Mouse (Mus musculus) liver, adult 2 months (tissue): ENCODE data around the gene Cnp. TPM values are rescaled to one million over a fixed set of nuclear protein-coding genes. Genes with fewer than 3 reads are reported as not detected.

ENCODE experiments used
- DNase-seq: peaks from one replicate; pipeline ENCODE4 v3.0.0-alpha.2; 2011; ENCODE audit warnings: low read depth, low spot score; ENCODE audit errors: extremely low read depth
- H3K27ac ChIP-seq: fragments of 200-500 bp; replicated peaks from 2 replicates; pipeline ENCODE4 v1.5.1; 2012; ENCODE audit warnings: low read depth, mild to moderate bottlenecking, control low read depth, inconsistent platforms, low read length; ENCODE audit not compliant: insufficient read depth
- H3K27me3 ChIP-seq: fragments of 200-500 bp; 2 replicates; pipeline ENCODE4 v1.6.1; 2012; ENCODE audit warnings: mild to moderate bottlenecking, moderate library complexity, low read length, inconsistent platforms; ENCODE audit not compliant: control insufficient read depth, insufficient read depth
- H3K36me3 ChIP-seq: fragments of 200-500 bp; 2 replicates; pipeline ENCODE4 v1.6.1; 2012; ENCODE audit warnings: low read length, inconsistent platforms; ENCODE audit not compliant: control insufficient read depth, insufficient read depth
- H3K4me1 ChIP-seq: fragments of 200-500 bp; 2 replicates; pipeline ENCODE4 v1.6.1; 2011; ENCODE audit warnings: low read length; ENCODE audit not compliant: control insufficient read depth, insufficient read depth
- H3K4me3 ChIP-seq: fragments of 200-500 bp; 2 replicates; pipeline ENCODE4 v1.5.1; 2011; ENCODE audit warnings: low read depth, mild to moderate bottlenecking, control low read depth, low read length, moderate library complexity; ENCODE audit not compliant: insufficient read depth
- H3K79me2 ChIP-seq: fragments of 200-500 bp; 2 replicates; pipeline ENCODE4 v1.6.1; 2012; ENCODE audit warnings: inconsistent platforms, mild to moderate bottlenecking, low read length, moderate library complexity; ENCODE audit not compliant: control insufficient read depth, insufficient read depth
- H3K9ac ChIP-seq: fragments of 200-500 bp; 2 replicates; pipeline ENCODE4 v1.6.1; 2012; ENCODE audit warnings: low read depth, mild to moderate bottlenecking, control low read depth, inconsistent platforms, low read length
- CTCF ChIP-seq: fragments of 200-500 bp; IDR thresholded peaks from 2 replicates; pipeline ENCODE4 v1.5.1; 2011; ENCODE audit warnings: low read depth, low read length, control low read depth
- POLR2A ChIP-seq: fragments of 200-500 bp; IDR thresholded peaks from 2 replicates; pipeline ENCODE4 v1.6.1; 2011; ENCODE audit warnings: low read length, control low read depth; ENCODE audit not compliant: insufficient read depth; ENCODE audit errors: extremely low read depth
- whole genome bisulfite sequencing: fragments of 180-500 bp; shearing (Covaris S2); methylation state at CpG from one replicate; pipeline ENCODE4 v1.1.7; 2018; 5-methylcytosine and 5-hydroxymethylcytosine counted together
- polyA plus RNA-seq: library from polyadenylated mRNA; depleted of rRNA; stranded (reverse); fragments of >200 nt; gene quantifications from 2 replicates; pipeline ENCODE4 v1.2.3, GENCODE M21; 2012
- total RNA-seq: library from RNA; depleted of rRNA; stranded (reverse); fragments of >200 nt; gene quantifications from 2 replicates; pipeline ENCODE4 v1.2.3, GENCODE M21; 2014

Gene Cnp
- total and polyA plus RNA-seq, 2 experiments: 11.6 to 17.3 TPM

- Histone ChIP-seq H3K4me1 (no peaks in the 10 kb centered on the region), H3K36me3 (peaks cover 54% of the 10 kb centered on the region), H3K4me3 (no peak overlapping the region), H3K27ac (no peak overlapping the region), H3K9ac (no peak overlapping the region), H3K79me2 (no peaks in the 10 kb centered on the region), H3K27me3 (no peaks in the 10 kb centered on the region)
- no peak for TF ChIP-seq POLR2A
- TF ChIP-seq CTCF: no peak
- 89% methylated on average over 7 of the region's 7 CpGs for WGBS
- no peak for DNase-seq
These were observed 9.9 kb downstream of the Cnp start for GRCm38 (mm10) chr11:100584561-100584961.

GRCm38 (mm10) chr11:100585148-100585547 is 10.4 kb downstream of the Cnp start:
- 97% methylated on average over 3 of the region's 3 CpGs for WGBS
- H3K9ac ChIP-seq: no peak overlapping the region

GRCm38 (mm10) chr11:100588462-100588861 is 13.8 kb downstream of the Cnp start:
- H3K36me3 ChIP-seq: peaks cover 65% of the 10 kb centered on the region
- no peak for DNase-seq
- no peak overlapping the region for H3K4me3 ChIP-seq
- H3K27me3 ChIP-seq: no peaks in the 10 kb centered on the region
- no peaks in the 10 kb centered on the region for H3K79me2 ChIP-seq
- 80% methylated on average over 2 of the region's 2 CpGs for WGBS
- peaks cover 10% of the 10 kb centered on the region for H3K4me1 ChIP-seq
- H3K27ac ChIP-seq: 0 out of 2 replicates have a peak overlapping the region, but pooled peaks have one; percentile 34
- no peak for TF ChIP-seq POLR2A
- TF ChIP-seq CTCF: no peak
- no peak overlapping the region for H3K9ac ChIP-seq

More at GRCm38 (mm10) chr11:100585148-100585547, 10.4 kb downstream of the Cnp start:
- H3K79me2 ChIP-seq: no peaks in the 10 kb centered on the region
- no peaks in the 10 kb centered on the region for H3K27me3 ChIP-seq
- no peak for DNase-seq
- H3K4me1 ChIP-seq: no peaks in the 10 kb centered on the region
- H3K36me3 ChIP-seq: peaks cover 60% of the 10 kb centered on the region
- no peak overlapping the region for H3K27ac ChIP-seq
- H3K4me3 ChIP-seq: no peak overlapping the region
- TF ChIP-seq CTCF: no peak
- TF ChIP-seq POLR2A: no peak

- 28% methylated on average over 11 of the region's 11 CpGs for WGBS
- H3K36me3 ChIP-seq: peaks cover 58% of the 10 kb centered on the region
- peaks cover 16% of the 10 kb centered on the region for H3K4me1 ChIP-seq
- H3K4me3 ChIP-seq: no peak overlapping the region
- DNase-seq: peak; percentile 96
- no peak overlapping the region for H3K9ac ChIP-seq
- TF ChIP-seq POLR2A (no peak), CTCF (no peak)
- peak overlapping the region; percentile 53 for H3K27ac ChIP-seq
- H3K79me2 ChIP-seq: no peaks in the 10 kb centered on the region
- no peaks in the 10 kb centered on the region for H3K27me3 ChIP-seq
These were observed 17.8 kb downstream of the Cnp start for GRCm38 (mm10) chr11:100592346-100593046.

- Histone ChIP-seq H3K27me3 (no peaks in the 10 kb centered on the region), H3K9ac (no peak overlapping the region), H3K36me3 (peaks cover 57% of the 10 kb centered on the region), H3K79me2 (no peaks in the 10 kb centered on the region), H3K27ac (no peak overlapping the region), H3K4me3 (no peak overlapping the region), H3K4me1 (peaks cover 16% of the 10 kb centered on the region)
- 80% methylated on average over 7 of the region's 7 CpGs for WGBS
- TF ChIP-seq CTCF (no peak), POLR2A (no peak)
- no peak for DNase-seq
These were observed 19.9 kb downstream of the Cnp start for GRCm38 (mm10) chr11:100594608-100595007.

GRCm38 (mm10) chr11:100595533-100595932 is 20.8 kb downstream of the Cnp start:
- TF ChIP-seq POLR2A: no peak
- TF ChIP-seq CTCF: no peak
- H3K36me3 ChIP-seq: peaks cover 58% of the 10 kb centered on the region
- 91% methylated on average over 4 of the region's 4 CpGs for WGBS
- no peak overlapping the region for H3K27ac ChIP-seq
- no peak for DNase-seq
- H3K4me3 ChIP-seq: no peak overlapping the region
- peaks cover 16% of the 10 kb centered on the region for H3K4me1 ChIP-seq
- H3K27me3 ChIP-seq: no peaks in the 10 kb centered on the region
- no peak overlapping the region for H3K9ac ChIP-seq
- H3K79me2 ChIP-seq: 0 out of 2 replicates have a peak, but pooled peaks cover 4% of the 10 kb centered on the region
